Mouse (Mus musculus) testis, adult 2 months (tissue): Measurements from ENCODE around the gene Pold2. TPM values are rescaled to one million over a fixed set of nuclear protein-coding genes. Genes with fewer than 3 reads are reported as not detected.
A peak's percentile ranks its signal among the peaks of the same experiment; 100 is the strongest.

Experiments
- H3K27ac ChIP-seq: fragments of 200-500 bp; 2 replicates; pipeline ENCODE4 v1.5.1; 2012; ENCODE audit warnings: low read depth, low read length; ENCODE audit not compliant: control insufficient read depth, insufficient read depth
- H3K27me3 ChIP-seq: fragments of 200-500 bp; 2 replicates; pipeline ENCODE4 v1.6.1; 2012; ENCODE audit warnings: mild to moderate bottlenecking, low read length, moderate library complexity; ENCODE audit not compliant: control insufficient read depth, insufficient read depth
- H3K36me3 ChIP-seq: fragments of 200-500 bp; 2 replicates; pipeline ENCODE4 v1.6.1; 2012; ENCODE audit warnings: mild to moderate bottlenecking, low read length; ENCODE audit not compliant: control insufficient read depth, insufficient read depth
- H3K4me1 ChIP-seq: fragments of 200-500 bp; 2 replicates; pipeline ENCODE4 v1.6.1; 2012; ENCODE audit warnings: low read length; ENCODE audit not compliant: control insufficient read depth, insufficient read depth
- H3K4me3 ChIP-seq: fragments of 200-500 bp; 2 replicates; pipeline ENCODE4 v1.5.1; 2012; ENCODE audit warnings: low read depth, mild to moderate bottlenecking, low read length, moderate library complexity, mixed read lengths; ENCODE audit not compliant: control insufficient read depth
- CTCF ChIP-seq: fragments of 200-500 bp; IDR thresholded peaks from 2 replicates; pipeline ENCODE4 v1.5.1; 2012; ENCODE audit warnings: low read depth, mild to moderate bottlenecking, inconsistent platforms, low read length, moderate library complexity; ENCODE audit not compliant: control insufficient read depth, insufficient read depth, insufficient replicate concordance
- POLR2A ChIP-seq: fragments of 200-500 bp; IDR thresholded peaks from 2 replicates; pipeline ENCODE4 v1.6.1; 2012; ENCODE audit warnings: low read depth, mild to moderate bottlenecking, inconsistent platforms, low read length, moderate library complexity; ENCODE audit not compliant: control insufficient read depth
- polyA plus RNA-seq: library from polyadenylated mRNA; depleted of rRNA; stranded (reverse); fragments of >200 nt; gene quantifications from 2 replicates; pipeline ENCODE4 v1.2.3, GENCODE M21; 2012

Gene Pold2
- polyA plus RNA-seq, 1 experiment, result 88.8 TPM

DNA sequence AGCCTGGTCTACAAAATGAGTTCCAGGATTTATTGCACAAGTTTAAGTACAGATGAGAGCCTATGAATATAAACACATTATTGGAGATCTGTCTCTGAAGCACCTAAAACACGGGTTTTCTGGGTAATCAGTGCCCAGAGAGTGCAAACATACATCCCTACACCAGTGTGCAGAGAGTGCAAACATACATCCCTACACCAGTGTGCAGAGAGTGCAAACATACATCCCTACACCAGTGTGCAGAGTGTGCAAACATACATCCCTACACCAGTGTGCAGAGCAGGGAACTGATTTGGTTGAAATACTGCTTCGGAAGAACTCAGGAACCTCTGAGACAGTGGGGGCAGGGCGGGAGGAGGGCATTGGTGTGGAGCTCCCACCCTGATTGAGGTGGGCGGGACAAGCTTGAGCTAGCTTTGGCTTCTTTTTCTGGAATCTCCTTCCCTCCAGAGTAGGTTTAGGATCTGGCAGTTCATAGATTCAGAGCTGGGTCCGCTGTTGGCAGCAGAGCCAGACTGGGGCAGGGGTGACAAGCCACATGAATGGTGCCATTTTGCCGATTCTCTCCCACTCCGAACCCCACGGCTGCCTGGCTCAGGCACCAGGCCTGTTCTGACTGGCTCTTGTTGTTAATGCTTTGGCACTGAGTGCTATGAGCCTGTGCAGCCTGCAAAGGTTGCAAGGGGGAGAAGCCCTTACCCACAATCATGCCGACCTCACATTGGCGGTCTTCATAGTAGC is 27.9 kb upstream of the Pold2 start:
- Histone ChIP-seq H3K4me1 (peaks cover 15% of the 10 kb centered on the region), H3K36me3 (no peaks in the 10 kb centered on the region), H3K27ac (no peak overlapping the region), H3K27me3 (no peaks in the 10 kb centered on the region), H3K4me3 (no peak overlapping the region)
- TF ChIP-seq CTCF (no peak), POLR2A (no peak)

GRCm38 (mm10) chr11:5904871-5905270 is 26.8 kb upstream of the Pold2 start:
- Histone ChIP-seq H3K4me1 (peaks cover 15% of the 10 kb centered on the region), H3K27ac (no peak overlapping the region), H3K27me3 (no peaks in the 10 kb centered on the region), H3K4me3 (no peak overlapping the region), H3K36me3 (no peaks in the 10 kb centered on the region)
- no peak for TF ChIP-seq POLR2A
- no peak for TF ChIP-seq CTCF

GRCm38 (mm10) chr11:5904357-5904756 is 26.3 kb upstream of the Pold2 start:
- no peak overlapping the region for H3K27ac ChIP-seq
- TF ChIP-seq CTCF (no peak), POLR2A (no peak)

GRCm38 (mm10) chr11:5903844-5904243 is 25.8 kb upstream of the Pold2 start:
- Histone ChIP-seq H3K4me3 (no peak overlapping the region), H3K27me3 (no peaks in the 10 kb centered on the region), H3K36me3 (no peaks in the 10 kb centered on the region), H3K4me1 (peaks cover 15% of the 10 kb centered on the region), H3K27ac (no peak overlapping the region)
- TF ChIP-seq POLR2A, result no peak
- no peak for TF ChIP-seq CTCF

More at GRCm38 (mm10) chr11:5904357-5904756, 26.3 kb upstream of the Pold2 start:
- H3K27me3 ChIP-seq, result no peaks in the 10 kb centered on the region
- H3K4me3 ChIP-seq, result no peak overlapping the region
- H3K36me3 ChIP-seq, result no peaks in the 10 kb centered on the region
- H3K4me1 ChIP-seq, result peaks cover 15% of the 10 kb centered on the region

DNA sequence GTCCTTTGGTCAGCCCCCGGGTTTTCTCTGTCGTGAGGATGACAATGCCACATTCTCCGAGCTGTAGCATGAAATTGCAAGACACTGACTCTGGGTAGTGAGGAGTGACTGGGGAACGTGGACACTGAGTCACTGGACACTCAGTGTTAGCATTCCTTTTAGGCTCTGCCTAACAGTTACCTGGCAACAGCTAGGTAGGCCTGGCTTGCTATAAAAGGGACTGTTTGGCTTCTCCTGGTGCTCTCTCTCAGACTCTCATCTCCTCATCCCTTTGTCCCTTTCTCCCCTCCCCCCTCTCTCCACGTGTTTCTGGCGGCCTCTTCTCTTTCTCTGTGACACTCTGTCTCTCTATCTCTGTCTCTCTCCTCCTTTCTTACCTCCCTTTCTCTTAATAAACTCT is 24.3 kb upstream of the Pold2 start:
- no peaks in the 10 kb centered on the region for H3K27me3 ChIP-seq
- H3K4me3 ChIP-seq, result no peak overlapping the region
- peaks cover 26% of the 10 kb centered on the region for H3K4me1 ChIP-seq
- no peaks in the 10 kb centered on the region for H3K36me3 ChIP-seq
- no peak for TF ChIP-seq POLR2A
- no peak for TF ChIP-seq CTCF
- H3K27ac ChIP-seq, result no peak overlapping the region

DNA sequence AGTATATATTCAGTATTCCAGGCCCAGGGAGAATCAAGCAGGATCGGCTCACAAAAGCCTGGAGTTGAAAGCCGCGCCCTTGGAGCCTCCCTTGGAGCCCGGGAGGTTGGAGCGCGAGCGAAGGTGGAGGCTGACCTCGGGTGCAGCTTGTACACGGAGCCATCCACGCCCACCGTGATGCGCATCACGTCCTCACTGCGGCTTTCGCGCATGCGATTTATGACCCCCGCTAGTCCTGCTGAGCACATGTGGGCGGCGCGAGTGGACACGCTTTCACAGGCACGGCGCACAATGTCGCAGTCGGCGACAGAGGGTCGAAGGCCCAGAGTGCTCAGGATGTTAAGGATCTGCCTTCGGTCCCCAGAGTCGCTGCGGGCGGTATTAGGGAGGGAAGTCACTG is 23.9 kb upstream of the Pold2 start:
- Histone ChIP-seq H3K27me3 (no peaks in the 10 kb centered on the region), H3K27ac (no peak overlapping the region), H3K36me3 (no peaks in the 10 kb centered on the region), H3K4me1 (peaks cover 26% of the 10 kb centered on the region), H3K4me3 (peak overlapping the region; percentile 54)
- TF ChIP-seq POLR2A (peak; percentile 42; the same call in 1 of the 2 replicates), CTCF (no peak)

- no peak overlapping the region for H3K27ac ChIP-seq
- peaks cover 26% of the 10 kb centered on the region for H3K4me1 ChIP-seq
- H3K4me3 ChIP-seq, result no peak overlapping the region
- H3K27me3 ChIP-seq, result no peaks in the 10 kb centered on the region
- no peaks in the 10 kb centered on the region for H3K36me3 ChIP-seq
- TF ChIP-seq POLR2A, result no peak
- TF ChIP-seq CTCF, result no peak
Measured at GRCm38 (mm10) chr11:5901320-5901719, 23.2 kb upstream of the Pold2 start.

GRCm38 (mm10) chr11:5899286-5899685 is 21.2 kb upstream of the Pold2 start:
- Histone ChIP-seq H3K27ac (no peak overlapping the region), H3K36me3 (no peaks in the 10 kb centered on the region), H3K4me3 (no peak overlapping the region), H3K27me3 (no peaks in the 10 kb centered on the region), H3K4me1 (peaks cover 26% of the 10 kb centered on the region)
- TF ChIP-seq POLR2A, result no peak
- no peak for TF ChIP-seq CTCF
